Mouse (Mus musculus) natural killer cell, adult 2 months (primary cell): Measurements from ENCODE around the gene Ksr1.
A peak's percentile ranks its signal among the peaks of the same experiment; 100 is the strongest.

Source experiments
- DNase-seq, 2 experiments: peaks; one replicate each; pipeline ENCODE4 v3.0.0; 2022; ENCODE audit warnings: low spot score in 2 of 2

The Ksr1 gene

DNA sequence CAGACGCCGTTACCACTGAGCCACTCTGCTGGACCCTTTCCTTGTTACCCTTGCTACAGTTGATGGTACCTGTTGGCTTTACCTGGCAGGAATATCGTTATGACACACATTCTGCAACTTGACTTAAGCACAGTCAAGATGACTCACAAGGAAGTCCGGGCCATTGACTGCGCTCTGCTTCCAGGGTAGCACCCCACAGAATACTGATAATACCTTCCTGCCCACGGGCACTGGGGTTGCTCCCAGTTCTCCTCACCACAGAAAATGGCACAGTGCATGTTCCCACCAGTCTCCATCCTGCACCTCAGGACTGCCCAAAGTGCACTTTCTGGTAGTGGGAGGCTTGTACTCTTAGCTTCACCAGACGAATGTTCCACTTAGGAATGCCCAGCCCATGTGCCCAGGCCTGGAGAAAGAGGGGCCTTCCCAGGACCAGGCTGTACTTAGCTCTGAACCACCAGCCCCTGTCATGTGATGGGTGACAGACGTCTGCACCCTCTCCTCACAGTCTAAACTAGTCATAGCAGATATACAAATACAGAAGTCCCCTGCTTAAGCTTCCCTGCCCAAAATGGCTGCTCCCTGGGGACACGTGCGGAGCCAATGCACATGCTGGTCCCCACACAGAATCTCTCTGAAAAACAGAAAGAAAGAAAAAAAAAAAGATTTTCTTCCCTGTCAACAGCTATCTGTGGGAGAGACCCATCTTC is 52.1 kb downstream of the Ksr1 start:
- peak in 1 of 2 experiments; percentile 47 for DNase-seq

DNA sequence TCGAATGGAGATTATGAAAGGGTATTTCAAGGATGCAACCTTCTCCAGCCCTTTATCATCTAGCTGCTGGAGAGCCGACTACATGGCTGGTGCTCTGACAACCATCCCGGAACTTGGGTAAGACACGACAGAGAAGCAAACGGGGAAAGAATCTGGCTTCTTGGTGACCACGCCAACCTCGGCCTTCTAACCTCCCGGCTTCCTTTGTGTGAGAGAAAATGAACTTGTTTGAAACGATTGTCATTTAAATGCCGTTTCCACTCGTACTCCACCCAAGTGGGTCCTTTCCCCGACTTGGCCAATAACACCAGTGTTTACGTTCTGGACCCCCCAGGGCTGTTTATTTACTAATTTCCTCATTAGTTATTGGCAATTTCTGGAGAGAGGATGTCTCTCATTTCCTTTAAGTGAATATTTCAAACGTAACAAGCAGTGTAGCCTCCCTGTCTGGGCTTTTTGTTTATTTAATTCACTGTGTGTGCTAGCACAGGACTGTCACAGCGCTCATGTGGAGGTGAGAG is 52.8 kb downstream of the Ksr1 start:
- no peak for DNase-seq

DNA sequence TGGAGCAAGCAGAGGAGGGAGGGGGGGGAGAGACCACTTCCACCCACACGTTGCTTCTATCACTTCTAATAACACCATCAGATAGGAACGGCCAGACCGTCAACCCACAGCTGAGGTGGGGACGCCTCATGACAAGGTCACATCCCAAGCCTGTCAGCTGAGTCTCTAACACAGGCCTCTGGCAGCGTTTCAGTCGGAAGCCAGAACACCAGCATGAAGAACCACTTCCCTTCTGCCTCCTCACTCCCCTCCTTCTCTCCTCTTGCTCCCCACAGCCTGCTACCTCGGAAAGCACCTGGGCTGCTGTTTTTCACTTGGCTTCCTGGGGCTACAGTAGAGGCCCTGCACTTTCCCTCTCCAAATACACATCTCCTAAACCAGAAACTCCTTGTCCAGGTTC is 53.4 kb downstream of the Ksr1 start:
- DNase-seq: peak; percentile 63 to 74

DNA sequence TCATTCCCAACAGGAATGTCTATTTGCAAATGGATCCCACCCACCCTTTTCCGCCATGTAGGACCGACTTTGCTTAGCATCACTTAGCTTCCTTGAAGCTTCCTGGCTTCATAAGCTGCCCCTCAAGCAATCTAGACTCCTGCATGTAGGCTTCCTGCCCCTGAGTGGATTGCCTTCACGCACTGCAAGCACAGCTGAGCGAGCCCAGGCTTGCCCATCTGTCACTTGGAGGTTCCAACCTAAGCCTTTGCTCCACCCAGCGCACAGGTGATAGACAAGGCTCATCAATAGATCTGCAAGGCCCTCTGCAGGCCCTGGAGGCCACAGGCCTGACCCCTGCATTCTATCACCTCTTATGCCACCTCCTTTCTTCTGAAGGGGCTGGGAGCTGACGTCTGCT is 54.0 kb downstream of the Ksr1 start:
- DNase-seq: peak in 1 of 2 experiments; percentile 8

DNA sequence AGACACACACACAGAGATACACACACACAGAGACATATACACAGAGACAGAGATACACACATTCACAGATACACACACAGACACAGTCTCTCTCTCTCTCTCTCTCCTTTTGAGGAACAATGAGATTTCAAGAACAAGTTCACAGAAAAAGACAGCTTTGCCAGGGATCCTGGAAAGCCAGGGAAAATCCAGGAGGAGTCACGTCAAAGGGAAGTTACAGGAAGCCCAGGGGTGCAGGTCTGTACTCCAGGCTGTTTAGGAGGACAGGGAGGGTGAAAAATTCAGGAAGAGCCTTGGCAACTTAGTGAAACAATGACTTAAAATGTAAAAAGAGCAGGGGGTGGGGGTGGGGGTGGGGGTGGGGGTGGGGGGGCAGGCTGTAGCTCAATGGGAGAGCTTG is 56.5 kb downstream of the Ksr1 start:
- no peak for DNase-seq

DNA sequence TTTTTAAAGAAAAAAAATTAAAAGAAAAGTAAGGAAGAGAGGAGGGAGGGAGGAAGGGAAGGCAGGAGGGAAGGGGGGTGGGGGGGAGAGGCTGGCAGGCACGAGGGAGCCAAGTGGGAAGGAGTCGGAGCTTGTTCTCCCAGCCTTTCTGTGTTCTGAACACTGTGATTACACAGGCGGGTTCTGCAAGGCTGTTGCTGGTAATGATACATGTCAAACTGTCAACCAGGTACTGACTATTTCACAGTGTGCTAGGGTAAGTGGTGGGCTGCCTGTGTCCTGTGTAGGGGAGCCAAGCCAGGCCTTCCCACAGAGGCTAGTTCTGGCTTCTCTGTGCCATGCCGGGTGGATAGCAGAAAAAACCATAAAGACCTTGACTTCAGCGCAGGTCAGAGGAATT is 57.2 kb downstream of the Ksr1 start:
- DNase-seq: no peak

DNA sequence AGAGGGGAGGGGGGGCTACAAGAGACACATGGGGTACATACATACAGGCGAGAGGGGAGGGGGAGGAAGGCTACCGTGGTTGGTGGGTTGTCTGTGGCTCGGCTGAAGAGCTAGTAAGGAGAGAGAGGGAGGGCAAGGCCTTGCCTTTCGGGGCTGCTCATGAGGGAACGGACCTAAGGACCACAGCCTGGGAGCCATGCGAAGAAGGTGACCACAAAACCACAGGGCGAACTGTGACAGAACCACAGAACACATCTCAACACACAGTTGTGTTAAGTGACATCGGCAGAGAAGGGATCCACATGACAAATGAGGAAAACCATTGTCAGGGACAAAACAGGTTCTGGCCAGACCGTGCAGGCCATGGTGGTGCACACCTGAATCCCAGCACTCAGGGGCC is 57.9 kb downstream of the Ksr1 start:
- DNase-seq: peak; percentile 13 to 23

DNA sequence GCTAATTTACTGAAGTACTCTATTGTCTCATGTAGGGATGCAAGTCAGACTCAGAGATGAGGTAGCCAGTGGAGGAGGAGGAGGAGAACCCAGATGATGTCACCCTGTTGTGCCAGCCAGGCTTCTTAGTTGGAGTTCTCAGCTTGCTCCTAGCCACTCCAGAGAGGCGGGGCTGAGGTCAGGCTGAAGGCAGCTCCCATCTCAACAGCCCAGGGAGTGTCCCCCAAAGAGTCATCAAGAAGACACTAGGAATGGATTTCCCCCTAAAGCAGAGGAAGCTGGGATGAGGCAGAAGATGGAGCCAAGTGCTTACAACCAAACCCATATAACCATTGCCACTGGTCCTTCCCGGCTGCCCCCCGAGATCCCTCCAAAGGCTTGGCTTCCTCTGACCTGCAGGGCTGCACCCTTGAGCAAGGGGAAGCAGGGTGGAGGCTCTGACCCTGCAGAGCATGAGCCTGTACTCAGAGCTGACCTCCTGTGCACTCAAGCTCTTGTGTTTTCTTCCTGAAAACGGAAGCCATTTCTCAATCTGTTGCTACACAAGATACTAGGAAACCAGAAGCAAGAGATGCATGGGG is 58.4 kb downstream of the Ksr1 start:
- no peak for DNase-seq

DNA sequence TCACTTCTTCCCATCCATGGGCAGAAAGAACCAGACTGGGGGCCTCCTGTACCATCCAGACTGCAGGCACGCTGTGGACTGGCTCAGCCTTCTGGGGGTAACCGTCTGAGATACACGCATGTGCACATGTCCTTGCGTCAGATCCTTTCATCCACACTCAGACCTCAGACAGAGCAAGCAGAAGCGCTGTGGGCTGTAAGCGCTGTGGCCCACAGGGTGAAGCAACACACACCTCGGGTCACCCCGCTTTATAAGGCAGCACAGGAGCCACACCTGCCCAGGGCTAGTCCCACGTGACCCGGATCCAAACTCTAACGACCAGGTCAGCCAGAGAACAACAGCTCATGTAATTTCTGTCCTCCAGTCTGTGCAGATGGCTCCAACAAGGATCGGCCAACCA is 59.4 kb downstream of the Ksr1 start:
- DNase-seq: no peak

DNA sequence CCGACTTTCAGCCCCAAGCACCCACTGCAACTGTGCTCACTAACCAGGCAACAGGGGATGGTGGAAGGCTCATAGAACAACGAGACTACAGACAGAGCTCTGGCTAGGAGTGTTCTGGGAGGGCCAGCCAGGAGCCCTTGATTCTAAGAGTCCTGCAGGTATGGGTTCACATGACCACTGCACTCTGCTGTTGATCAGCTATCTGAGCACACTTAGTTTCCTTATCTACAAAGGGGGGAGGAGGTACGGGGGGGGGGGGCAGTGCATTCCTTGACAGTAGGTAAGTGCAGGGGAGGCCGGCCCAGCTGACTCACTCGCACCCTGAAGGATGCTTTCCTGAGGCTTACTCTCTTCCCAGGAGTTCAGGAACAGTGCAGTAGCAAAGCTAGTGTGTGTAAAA is 61.1 kb downstream of the Ksr1 start:
- no peak for DNase-seq

DNA sequence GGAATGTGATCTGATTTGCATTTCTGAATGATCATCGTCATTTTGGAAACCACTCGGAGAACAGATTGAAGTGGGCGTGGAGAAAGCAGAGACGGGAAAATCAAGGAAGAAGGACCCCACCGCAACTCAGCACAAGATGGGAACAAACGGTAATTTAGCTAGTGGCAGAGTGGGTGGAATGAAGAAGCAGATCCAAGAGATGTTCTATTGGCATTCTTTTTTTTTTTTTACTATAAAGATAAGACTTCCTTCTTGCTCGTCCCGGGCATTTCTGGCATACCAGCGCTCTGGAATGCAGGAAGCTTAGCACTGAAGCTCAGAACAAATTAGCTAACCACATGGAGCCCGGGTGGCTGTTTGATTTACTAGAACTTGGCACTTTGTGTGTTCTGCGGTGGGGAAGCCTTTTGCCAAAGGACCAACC is 63.2 kb downstream of the Ksr1 start:
- no peak for DNase-seq

DNA sequence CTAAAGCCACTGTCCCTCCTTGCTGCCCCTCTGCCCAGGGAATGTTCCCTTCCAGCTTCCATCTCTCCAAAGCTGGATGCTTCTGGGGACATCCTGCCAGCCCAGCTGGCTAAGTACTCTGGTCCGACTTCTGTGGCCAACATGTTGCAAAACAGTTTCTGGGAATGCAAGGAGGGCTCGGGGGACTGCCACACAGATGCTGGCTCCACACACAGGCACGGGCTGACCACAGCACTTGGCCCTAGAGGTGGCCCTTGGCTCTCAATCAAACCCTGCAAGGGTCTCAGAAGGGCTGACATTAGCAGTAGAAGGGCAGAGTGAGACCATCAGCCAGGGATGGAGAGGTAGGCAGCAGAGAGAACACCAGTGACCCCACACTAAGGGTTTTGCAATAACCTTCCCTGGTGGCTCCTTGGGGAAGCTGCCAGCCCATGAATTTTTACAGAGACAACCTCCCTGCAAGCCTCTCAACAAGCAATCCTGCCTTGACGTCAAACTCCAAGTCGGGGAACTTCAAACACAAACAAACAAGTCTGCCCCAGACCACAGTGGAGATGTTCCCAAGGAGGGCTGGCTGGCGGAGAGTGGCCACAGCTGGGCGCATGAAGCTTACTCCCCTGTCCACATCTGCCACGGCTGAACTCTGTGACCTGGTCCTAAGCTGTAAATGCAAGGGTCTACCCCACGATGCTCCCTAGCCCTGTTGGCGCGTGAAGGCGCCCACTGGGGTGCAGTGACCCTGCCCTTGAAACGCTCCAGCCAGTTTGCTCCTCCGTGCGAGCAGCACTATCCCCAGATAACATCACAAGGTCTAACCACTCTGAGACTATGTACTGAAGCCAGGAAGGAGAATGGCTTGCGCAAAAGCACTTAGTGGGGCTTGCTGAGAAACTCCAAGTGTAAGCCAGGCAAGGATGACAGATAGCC is 65.0 kb downstream of the Ksr1 start:
- DNase-seq: no peak

DNA sequence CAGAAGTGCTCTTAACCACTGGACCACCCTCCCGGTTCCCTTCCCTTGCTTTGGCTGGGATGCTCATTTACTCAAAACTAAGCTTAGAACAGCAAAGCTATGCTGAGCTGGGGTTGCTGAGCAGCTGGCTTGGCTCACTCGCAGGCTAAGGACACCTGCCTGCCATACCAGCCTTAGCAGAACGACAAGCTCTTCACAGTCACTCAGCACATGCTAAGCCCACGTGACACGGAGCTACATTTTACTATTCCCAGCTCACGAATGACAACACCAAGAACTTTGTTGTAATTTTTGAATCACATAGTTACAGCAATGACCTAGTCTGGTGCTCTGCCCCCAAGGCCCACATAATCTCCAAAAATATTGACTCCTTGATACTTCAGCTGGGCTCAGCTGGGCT is 66.1 kb downstream of the Ksr1 start:
- DNase-seq: no peak

DNA sequence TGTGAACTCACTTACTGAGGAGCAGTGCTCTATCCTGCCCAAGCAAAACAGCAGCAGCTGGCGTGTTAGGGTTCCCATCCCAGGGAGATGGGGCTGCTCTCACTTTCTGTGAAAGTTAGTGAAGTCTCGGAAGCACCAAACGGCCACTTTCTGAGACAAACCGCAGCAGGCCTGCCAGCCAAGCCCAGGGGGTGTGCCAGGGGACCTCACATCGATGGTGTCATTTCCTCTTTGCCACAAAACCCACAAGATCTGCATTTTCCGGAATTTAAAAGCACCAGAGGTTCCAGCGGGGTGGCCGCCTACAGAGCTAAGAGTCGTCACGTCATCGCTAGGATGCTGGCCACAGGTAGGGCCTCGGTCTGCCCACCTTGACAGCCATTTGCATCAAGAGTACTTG is 69.7 kb downstream of the Ksr1 start:
- DNase-seq: peak; percentile 84 to 87

DNA sequence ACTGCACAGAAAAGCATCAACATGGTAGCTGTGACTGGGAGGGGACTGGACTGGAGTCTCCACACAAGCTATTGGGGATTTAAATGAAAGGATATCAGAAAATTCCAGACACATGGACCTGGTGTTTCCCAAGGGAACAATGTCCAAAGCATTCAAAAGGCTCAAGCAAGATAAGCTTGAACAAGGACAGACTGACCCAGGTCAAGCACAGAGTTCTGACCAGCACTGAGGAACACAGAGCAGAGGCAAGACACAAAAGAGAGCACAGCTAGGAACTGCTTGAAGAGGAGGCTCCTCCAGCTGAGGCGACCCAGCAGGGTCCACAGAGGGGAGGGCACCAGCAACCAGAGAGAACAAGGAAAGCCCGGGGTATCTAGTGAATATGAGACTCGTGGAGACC is 71.2 kb downstream of the Ksr1 start:
- DNase-seq: no peak

DNA sequence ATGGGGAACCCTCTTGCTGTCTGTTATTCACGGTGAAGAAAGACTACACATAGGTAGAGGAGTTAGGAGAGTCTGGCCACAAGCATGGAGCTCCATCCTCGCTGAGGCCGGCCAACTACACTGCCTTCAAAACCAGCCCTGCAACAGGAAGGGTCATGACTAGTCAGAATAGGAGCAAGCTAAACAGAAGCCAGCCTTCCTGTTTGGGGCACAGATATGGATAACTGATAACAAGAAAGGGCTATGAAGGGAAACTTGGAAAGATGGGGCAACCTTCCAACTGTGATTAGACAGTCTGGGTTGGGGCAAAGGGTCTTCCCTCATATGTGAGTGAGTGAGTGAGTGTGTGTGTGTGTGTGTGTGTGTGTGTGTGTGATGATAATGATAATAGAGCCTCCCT is 71.6 kb downstream of the Ksr1 start:
- DNase-seq: no peak

DNA sequence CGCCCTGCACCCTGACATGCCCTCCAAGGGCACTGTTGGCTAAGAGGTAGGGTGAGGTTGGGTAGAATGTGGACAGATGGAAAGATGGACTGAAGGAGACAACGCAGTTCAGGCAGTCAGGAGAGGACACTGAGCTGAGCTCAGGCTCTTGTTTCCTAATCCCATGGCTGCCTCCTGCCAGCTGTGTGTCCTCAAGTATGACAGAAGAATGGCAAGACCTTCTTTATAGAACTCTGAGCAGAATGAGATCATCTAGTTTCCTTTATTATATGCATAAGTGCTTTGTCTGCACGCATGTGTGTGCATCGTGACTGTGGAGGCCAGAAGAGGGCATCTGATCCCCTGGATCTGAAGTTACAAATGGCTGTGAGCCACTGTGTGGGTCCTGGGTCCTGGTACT is 72.6 kb downstream of the Ksr1 start:
- DNase-seq: no peak

DNA sequence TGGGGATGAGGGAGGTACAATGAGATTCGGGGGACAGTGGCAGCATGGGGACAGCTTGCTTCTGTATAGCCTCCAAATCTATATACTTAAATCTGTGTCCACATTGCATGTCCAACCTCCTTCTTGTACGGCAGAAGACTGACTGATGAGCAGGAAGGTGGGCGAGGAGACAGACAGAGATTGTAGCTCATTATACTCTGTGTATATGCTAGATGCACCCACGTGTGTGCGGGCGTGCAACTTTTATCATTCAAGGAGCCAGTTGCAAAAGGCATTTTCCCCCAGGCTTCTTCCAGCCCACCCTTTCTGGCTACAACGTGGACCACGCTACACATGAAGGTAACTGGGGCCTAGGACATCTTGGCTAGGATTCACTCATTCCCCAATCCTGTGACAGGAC is 74.1 kb downstream of the Ksr1 start:
- DNase-seq: no peak

DNA sequence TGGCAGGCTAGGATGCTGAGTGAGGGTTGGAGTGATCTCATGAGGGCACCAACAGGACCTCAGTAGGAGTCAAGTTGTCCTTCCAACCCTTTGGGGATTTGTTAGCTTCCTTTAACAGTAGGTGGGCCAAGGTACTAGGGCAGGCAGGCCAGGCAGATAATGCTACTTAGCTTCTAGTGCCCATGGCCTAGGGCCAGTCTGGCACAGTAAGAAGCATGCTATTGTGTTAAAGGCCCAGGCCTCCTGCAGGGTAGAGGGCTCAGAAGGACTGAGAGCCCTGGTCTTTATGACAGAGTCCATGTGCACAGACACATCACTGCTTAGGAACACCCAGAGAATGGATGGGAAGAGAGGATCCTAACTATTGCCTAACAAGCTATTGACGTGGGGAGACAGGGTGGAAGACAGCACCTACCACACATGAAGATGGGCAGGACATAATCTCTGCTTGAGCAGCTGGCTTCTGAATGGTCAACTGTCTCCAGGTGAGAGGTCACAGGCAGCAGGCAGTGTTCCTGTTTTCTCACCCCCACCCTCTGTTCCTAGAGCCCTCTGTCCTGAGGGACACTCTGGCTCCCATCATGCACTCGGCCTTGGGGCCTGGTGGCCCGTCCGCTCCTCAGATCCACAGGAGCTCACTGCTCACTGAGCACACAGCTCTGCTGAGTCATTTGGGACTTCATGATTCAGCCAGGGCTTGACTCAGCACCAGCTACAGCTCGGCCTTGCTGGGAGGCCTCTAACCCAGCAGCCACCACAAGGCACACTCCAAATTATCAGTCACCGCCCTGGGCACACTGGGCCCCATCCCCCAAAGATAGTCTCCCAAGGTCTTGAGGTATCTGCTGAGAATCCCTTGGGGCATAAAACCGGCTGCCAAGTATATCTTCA is 74.9 kb downstream of the Ksr1 start:
- DNase-seq: no peak

DNA sequence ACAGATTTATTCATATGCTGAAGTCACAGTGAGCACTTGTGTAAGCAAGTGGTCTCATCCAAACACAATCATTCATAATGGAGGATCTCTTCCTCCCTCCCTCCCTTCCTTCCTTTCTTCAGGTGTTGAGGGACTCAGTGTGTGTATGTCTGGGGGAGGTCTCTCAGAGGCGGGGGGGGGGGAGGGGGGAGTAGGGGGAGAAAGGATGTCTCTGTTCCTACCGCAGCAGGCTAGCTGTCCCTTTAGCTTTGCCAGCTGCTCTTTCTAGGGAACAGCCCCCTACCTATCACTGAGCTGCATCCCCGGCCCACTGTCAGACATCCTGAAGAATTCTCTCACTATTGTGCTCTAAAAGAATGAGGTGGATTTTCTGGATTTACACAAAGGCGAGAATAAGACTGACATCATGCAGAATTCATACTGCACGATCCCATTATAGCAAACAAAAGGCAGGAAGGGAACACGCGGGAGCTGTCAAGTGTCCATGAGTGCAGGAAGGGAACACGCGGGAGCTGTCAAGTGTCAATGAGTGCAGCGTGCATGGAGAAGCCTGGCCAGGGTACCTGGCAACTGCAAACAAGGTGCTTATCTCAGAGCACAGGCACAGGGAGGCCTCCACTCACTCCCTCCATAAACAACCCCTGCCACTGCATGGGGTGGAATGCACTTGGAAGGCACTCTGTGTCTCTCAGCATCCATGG is 76.6 kb downstream of the Ksr1 start:
- no peak for DNase-seq

DNA sequence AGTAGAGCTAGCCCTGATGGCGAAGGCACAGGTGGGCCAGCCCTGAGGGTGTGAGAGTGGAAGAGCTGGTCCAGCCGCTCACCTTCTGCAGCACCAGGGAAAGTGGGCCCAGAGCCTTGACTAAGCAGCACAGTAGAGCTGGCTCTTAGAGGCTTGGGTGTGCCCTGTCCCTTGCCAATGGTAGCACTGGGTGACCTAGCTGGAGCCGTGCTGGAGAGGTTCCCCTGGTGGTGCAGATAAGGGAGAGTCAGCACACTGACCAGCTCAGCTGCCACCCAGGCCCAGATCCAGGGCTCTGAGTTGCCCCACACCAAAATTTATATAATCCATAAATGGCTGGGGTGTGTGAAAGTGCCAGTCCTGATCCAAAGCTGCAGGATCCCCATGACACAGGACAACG is 79.0 kb downstream of the Ksr1 start:
- no peak for DNase-seq
